Mouse (Mus musculus) heart, embryonic 10.5 days (tissue): ENCODE data around the gene Gpatch2. TPM values are rescaled to one million over a fixed set of nuclear protein-coding genes. Genes with fewer than 3 reads are reported as not detected.
A peak's percentile ranks its signal among the peaks of the same experiment; 100 is the strongest.

Source experiments
- DNase-seq: peaks from one replicate; pipeline ENCODE4 v3.0.0-alpha.2; 2017; ENCODE audit warnings: low spot score
- H3K27ac ChIP-seq: fragments of 300-500 bp; sonication (generic); 2 replicates; pipeline ENCODE4 v1.5.1; 2016; ENCODE audit warnings: mild to moderate bottlenecking
- H3K27me3 ChIP-seq: fragments of 300-500 bp; sonication (generic); 2 replicates; pipeline ENCODE4 v1.6.1; 2016; ENCODE audit warnings: mild to moderate bottlenecking; ENCODE audit not compliant: poor library complexity, insufficient read depth, severe bottlenecking
- H3K36me3 ChIP-seq: fragments of 300-500 bp; sonication (generic); 2 replicates; pipeline ENCODE4 v1.6.1; 2016; ENCODE audit warnings: mild to moderate bottlenecking, moderate library complexity
- H3K4me1 ChIP-seq: fragments of 300-500 bp; sonication (generic); 2 replicates; pipeline ENCODE4 v1.6.1; 2016; ENCODE audit warnings: mild to moderate bottlenecking
- H3K4me3 ChIP-seq: fragments of 300-500 bp; sonication (generic); 2 replicates; pipeline ENCODE4 v1.5.1; 2016; ENCODE audit warnings: mild to moderate bottlenecking, moderate library complexity
- H3K9me3 ChIP-seq: fragments of 300-500 bp; sonication (generic); 2 replicates; pipeline ENCODE4 v1.6.1; 2016; ENCODE audit warnings: mild to moderate bottlenecking, moderate library complexity
- WGBS: fragments of 180-500 bp; shearing (Covaris S2); methylation state at CpG from one replicate; pipeline ENCODE4 v1.1.7; 2016; 5-methylcytosine and 5-hydroxymethylcytosine counted together
- polyA plus RNA-seq: library from polyadenylated mRNA; unstranded; fragments of >200 nt; fragmentation: Nextera tagmentation; extraction: Ambion mirVana; gene quantifications from 2 replicates; pipeline ENCODE4 v1.2.1, GENCODE M21; 2016

Gpatch2 gene
- polyA plus RNA-seq, 1 experiment from 2014 or later = 21.5 TPM

- H3K4me3 ChIP-seq = no peak overlapping the region
- no peak overlapping the region for H3K27ac ChIP-seq
- peaks cover 19% of the 10 kb centered on the region; the same call in 1 of the 2 replicates for H3K4me1 ChIP-seq
- no peak for DNase-seq
- whole genome bisulfite sequencing = 92% methylated on average over 5 of the region's 5 CpGs
- H3K27me3 ChIP-seq = no peaks in the 10 kb centered on the region
- H3K9me3 ChIP-seq = no peaks in the 10 kb centered on the region
- H3K36me3 ChIP-seq = peaks cover 37% of the 10 kb centered on the region
These were observed 14.9 kb downstream of the Gpatch2 start for GRCm38 (mm10) chr1:187230255-187230654.

- H3K27me3 ChIP-seq = no peaks in the 10 kb centered on the region
- no peak for DNase-seq
- H3K4me1 ChIP-seq = peaks cover 16% of the 10 kb centered on the region; the same call in 1 of the 2 replicates
- H3K36me3 ChIP-seq = peaks cover 26% of the 10 kb centered on the region
- no peaks in the 10 kb centered on the region for H3K9me3 ChIP-seq
- 88% methylated on average over 14 of the region's 14 CpGs for WGBS
- no peak overlapping the region for H3K27ac ChIP-seq
- no peak overlapping the region for H3K4me3 ChIP-seq
These were observed 17.1 kb downstream of the Gpatch2 start for GRCm38 (mm10) chr1:187232196-187232955.

GRCm38 (mm10) chr1:187232996-187233615, 17.8 kb downstream of the Gpatch2 start:
- 65% methylated on average over 7 of the region's 7 CpGs for WGBS
- H3K4me1 ChIP-seq = peaks cover 10% of the 10 kb centered on the region; the same call in 1 of the 2 replicates
- peaks cover 26% of the 10 kb centered on the region for H3K36me3 ChIP-seq
- H3K9me3 ChIP-seq = no peaks in the 10 kb centered on the region
- DNase-seq = no peak
- H3K27ac ChIP-seq = no peak overlapping the region
- no peak overlapping the region for H3K4me3 ChIP-seq
- H3K27me3 ChIP-seq = no peaks in the 10 kb centered on the region

GRCm38 (mm10) chr1:187235161-187235560, 19.9 kb downstream of the Gpatch2 start:
- Histone ChIP-seq H3K27ac (no peak overlapping the region), H3K4me1 (0 out of 2 replicates have a peak, but pooled peaks cover 10% of the 10 kb centered on the region)
- WGBS = 90% methylated on average over 3 of the region's 3 CpGs

GRCm38 (mm10) chr1:187236296-187236695, 21.0 kb downstream of the Gpatch2 start:
- Histone ChIP-seq H3K27ac (no peak overlapping the region), H3K4me3 (no peak overlapping the region), H3K9me3 (no peaks in the 10 kb centered on the region), H3K36me3 (peaks cover 21% of the 10 kb centered on the region), H3K27me3 (no peaks in the 10 kb centered on the region), H3K4me1 (0 out of 2 replicates have a peak, but pooled peaks cover 10% of the 10 kb centered on the region)
- WGBS = 82% methylated on average over 6 of the region's 6 CpGs
- DNase-seq = no peak

More at GRCm38 (mm10) chr1:187235161-187235560, 19.9 kb downstream of the Gpatch2 start:
- Histone ChIP-seq H3K36me3 (peaks cover 23% of the 10 kb centered on the region), H3K9me3 (no peaks in the 10 kb centered on the region), H3K4me3 (no peak overlapping the region), H3K27me3 (no peaks in the 10 kb centered on the region)
- DNase-seq = no peak

- H3K4me1 ChIP-seq = 0 out of 2 replicates have a peak, but pooled peaks cover 10% of the 10 kb centered on the region
- no peaks in the 10 kb centered on the region for H3K9me3 ChIP-seq
- H3K4me3 ChIP-seq = no peak overlapping the region
- H3K27me3 ChIP-seq = no peaks in the 10 kb centered on the region
- DNase-seq = no peak
- WGBS = 88% methylated on average over 4 of the region's 4 CpGs
- no peak overlapping the region for H3K27ac ChIP-seq
- peaks cover 17% of the 10 kb centered on the region for H3K36me3 ChIP-seq
These were observed 22.8 kb downstream of the Gpatch2 start for GRCm38 (mm10) chr1:187238061-187238460.

GRCm38 (mm10) chr1:187240304-187240703, 25.0 kb downstream of the Gpatch2 start:
- Histone ChIP-seq H3K27ac (no peak overlapping the region), H3K9me3 (no peaks in the 10 kb centered on the region), H3K4me3 (no peak overlapping the region), H3K27me3 (no peaks in the 10 kb centered on the region), H3K4me1 (0 out of 2 replicates have a peak, but pooled peaks cover 10% of the 10 kb centered on the region), H3K36me3 (peaks cover 6% of the 10 kb centered on the region; the same call in 1 of the 2 replicates)
- 94% methylated on average over 3 of the region's 3 CpGs for WGBS
- no peak for DNase-seq

GRCm38 (mm10) chr1:187241329-187241728, 26.0 kb downstream of the Gpatch2 start:
- no peak for DNase-seq
- Histone ChIP-seq H3K9me3 (no peaks in the 10 kb centered on the region), H3K4me1 (0 out of 2 replicates have a peak, but pooled peaks cover 4% of the 10 kb centered on the region), H3K27me3 (no peaks in the 10 kb centered on the region), H3K27ac (no peak overlapping the region), H3K36me3 (peaks cover 6% of the 10 kb centered on the region; the same call in 1 of the 2 replicates), H3K4me3 (no peak overlapping the region)
- 90% methylated on average over 5 of the region's 5 CpGs for WGBS

GRCm38 (mm10) chr1:187244734-187245133, 29.4 kb downstream of the Gpatch2 start:
- DNase-seq = no peak
- Histone ChIP-seq H3K36me3 (0 out of 2 replicates have a peak, but pooled peaks cover 3% of the 10 kb centered on the region), H3K27me3 (no peaks in the 10 kb centered on the region), H3K4me1 (peaks cover 4% of the 10 kb centered on the region; the same call in 1 of the 2 replicates), H3K9me3 (no peaks in the 10 kb centered on the region), H3K4me3 (no peak overlapping the region), H3K27ac (no peak overlapping the region)
- WGBS = 81% methylated on average over 5 of the region's 5 CpGs

- H3K27me3 ChIP-seq = no peaks in the 10 kb centered on the region
- DNase-seq = peak; percentile 83
- H3K9me3 ChIP-seq = no peaks in the 10 kb centered on the region
- WGBS = 73% methylated on average over 1 of the region's 1 CpGs
- H3K4me1 ChIP-seq = peaks cover 20% of the 10 kb centered on the region
- no peaks in the 10 kb centered on the region for H3K36me3 ChIP-seq
- H3K4me3 ChIP-seq = no peak overlapping the region
- no peak overlapping the region for H3K27ac ChIP-seq
These were observed 35.5 kb downstream of the Gpatch2 start for GRCm38 (mm10) chr1:187250741-187251262.

GRCm38 (mm10) chr1:187258756-187259155, 43.4 kb downstream of the Gpatch2 start:
- no peak for DNase-seq
- Histone ChIP-seq H3K36me3 (no peaks in the 10 kb centered on the region), H3K4me1 (peaks cover 11% of the 10 kb centered on the region), H3K9me3 (no peaks in the 10 kb centered on the region), H3K27me3 (no peaks in the 10 kb centered on the region), H3K4me3 (no peak overlapping the region), H3K27ac (no peak overlapping the region)
- WGBS = 87% methylated on average over 4 of the region's 4 CpGs

GRCm38 (mm10) chr1:187267601-187268000, 52.3 kb downstream of the Gpatch2 start:
- Histone ChIP-seq H3K27ac (no peak overlapping the region), H3K4me3 (no peak overlapping the region), H3K27me3 (no peaks in the 10 kb centered on the region), H3K9me3 (no peaks in the 10 kb centered on the region), H3K36me3 (no peaks in the 10 kb centered on the region), H3K4me1 (peaks cover 15% of the 10 kb centered on the region)
- WGBS = 86% methylated on average over 4 of the region's 4 CpGs
- DNase-seq = no peak
